In the genomic region with DNA sequence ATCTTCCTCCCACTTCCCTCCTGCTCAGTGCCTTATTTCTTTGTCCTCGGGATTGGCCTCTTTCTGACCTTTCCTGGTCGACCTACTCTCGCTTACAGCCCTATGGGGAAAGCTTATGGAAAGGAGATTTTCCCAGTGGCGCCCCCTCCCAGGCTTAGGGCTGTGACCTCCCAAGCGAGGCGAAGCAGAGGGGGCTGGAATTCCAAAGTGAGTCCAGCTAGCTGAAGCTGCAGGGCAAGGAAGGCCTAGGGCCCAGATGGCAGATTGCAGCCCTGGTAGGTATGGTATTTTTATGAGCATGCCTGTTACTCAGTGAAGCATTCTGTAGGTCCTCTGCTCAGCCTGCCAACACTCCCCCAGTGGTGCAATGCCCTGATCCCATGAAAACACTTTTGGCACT, we compare ENCODE assay signal across 9 mouse cellular contexts. TPM values are rescaled to one million over a fixed set of nuclear protein-coding genes. Genes with fewer than 3 reads are reported as not detected.
A peak's percentile ranks its signal among the peaks of the same experiment; 100 is the strongest.
DNase-seq lines count a peak whose midpoint lies in the region; ATAC-seq and TF ChIP-seq lines count a peak whose summit lies in the region.
"Had no signal": no experiment of that assay in that cellular context is flagged by ENCODE, and none has a peak within 500 bp of the region (broad histone marks: within the 10 kb centered on the region; RNA-seq: fewer than 3 reads in every experiment).

No protein-coding gene starts in this region.

- WGBS in forebrain, embryonic 12.5 days: 19% methylated on average over 6 of the region's 6 CpGs
- WGBS in kidney, embryonic 14.5 days: 21% methylated on average over 6 of the region's 6 CpGs
- WGBS in midbrain, postnatal 0 days: 21% methylated on average over 6 of the region's 6 CpGs

- H3K4me2 ChIP-seq in forebrain, embryonic 12.5 days: peak overlapping the region; percentile 63; the same call in 1 of the 2 replicates
- H3K4me2 ChIP-seq in kidney, embryonic 14.5 days (replicated peaks; ENCODE audit: low read depth, low read length): peak overlapping the region; percentile 76
- H3K4me2 ChIP-seq in midbrain, postnatal 0 days (ENCODE audit: low read depth, low read length, poor library complexity, severe bottlenecking): peak overlapping the region; percentile 57

- peaks cover 18% of the 10 kb centered on the region; the same call in 1 of the 2 replicates for H3K27me3 ChIP-seq in forebrain, embryonic 12.5 days
- peaks cover 5% of the 10 kb centered on the region for H3K27me3 ChIP-seq in kidney, embryonic 14.5 days (ENCODE audit: control insufficient read depth, insufficient read depth, low read length)
- no peaks in the 10 kb centered on the region for H3K27me3 ChIP-seq in midbrain, postnatal 0 days (ENCODE audit: insufficient read depth, low read length)

- H3K9ac ChIP-seq in forebrain, embryonic 12.5 days: no peak overlapping the region
- no peak overlapping the region for H3K9ac ChIP-seq in kidney, embryonic 14.5 days (ENCODE audit: low read depth, low read length)
- peak overlapping the region; percentile 63; the same call in 1 of the 2 replicates for H3K9ac ChIP-seq in midbrain, postnatal 0 days (replicated peaks; ENCODE audit: low read length, poor library complexity, severe bottlenecking)

- H3K4me3 ChIP-seq in forebrain, embryonic 12.5 days (replicated peaks): no peak overlapping the region
- H3K4me3 ChIP-seq in kidney, embryonic 14.5 days (ENCODE audit: low read length): no peak overlapping the region
- peak overlapping the region; percentile 53; the same call in 1 of the 2 replicates for H3K4me3 ChIP-seq in midbrain, postnatal 0 days (ENCODE audit: low read depth, low read length)

- H3K36me3 ChIP-seq in forebrain, embryonic 12.5 days (replicated peaks): no peaks in the 10 kb centered on the region
- no peaks in the 10 kb centered on the region for H3K36me3 ChIP-seq in kidney, embryonic 14.5 days (ENCODE audit: control insufficient read depth, insufficient read depth, low read length)
- H3K36me3 ChIP-seq in midbrain, postnatal 0 days (ENCODE audit: insufficient read depth, low read length): no peaks in the 10 kb centered on the region

- H3K9me3 ChIP-seq in forebrain, embryonic 12.5 days: no peaks in the 10 kb centered on the region
- H3K9me3 ChIP-seq in kidney, embryonic 14.5 days (ENCODE audit: control insufficient read depth, low read length): no peaks in the 10 kb centered on the region
- H3K9me3 ChIP-seq in midbrain, postnatal 0 days (ENCODE audit: low read length): no peaks in the 10 kb centered on the region

- H3K27ac ChIP-seq in forebrain, embryonic 12.5 days: no peak overlapping the region
- H3K27ac ChIP-seq in kidney, embryonic 14.5 days (ENCODE audit: low read depth, low read length): peak overlapping the region; percentile 47
- H3K27ac ChIP-seq in midbrain, postnatal 0 days (ENCODE audit: low read depth, low read length): peak overlapping the region; percentile 65; the same call in 1 of the 2 replicates

- peak; percentile 34 for DNase-seq in embryo, embryonic 10 days (ENCODE audit: low spot score)
- DNase-seq in midbrain, postnatal 0 days (ENCODE audit: low spot score): no peak
- DNase-seq in right cerebral cortex, adult 2 months (ENCODE audit: low spot score in 2 of 2): no peak
- DNase-seq in spleen, adult 18-20 months: no peak

- peak; percentile 32 for TF ChIP-seq CTCF in midbrain, postnatal 0 days (IDR thresholded peaks at IDR 0.05)

- H3K4me1 ChIP-seq in forebrain, embryonic 12.5 days: no peaks in the 10 kb centered on the region
- no peaks in the 10 kb centered on the region; the same call in 1 of the 2 replicates for H3K4me1 ChIP-seq in kidney, embryonic 14.5 days (ENCODE audit: control insufficient read depth, insufficient read depth, low read length)
- H3K4me1 ChIP-seq in midbrain, postnatal 0 days (ENCODE audit: insufficient read depth, low read length): no peaks in the 10 kb centered on the region

- ATAC-seq in forebrain, embryonic 12.5 days (ENCODE audit: low FRiP score): peak; percentile 40; the same call in 1 of the 2 replicates
- peak; percentile 84 for ATAC-seq in kidney, embryonic 14.5 days (ENCODE audit: low FRiP score, low TSS enrichment)
- ATAC-seq in midbrain, postnatal 0 days (ENCODE audit: low FRiP score): peak; percentile 17; the same call in 1 of the 2 replicates
- no peak for ATAC-seq in erythroblast, adult 5-6 weeks (replicated peaks; ENCODE audit: low FRiP score, poor library complexity, severe bottlenecking)

RNA-seq across cellular contexts. Expression of a gene that starts 10.4 kb away (rescaled TPM):
- polyA plus RNA-seq in forebrain, embryonic 12.5 days (2016; fragmentation: Nextera tagmentation; extraction: Ambion mirVana): 0.29 TPM in 1 of 2 replicates, not detected in the other
- polyA plus RNA-seq in kidney, embryonic 14.5 days (2014; fragmentation: Nextera tagmentation; extraction: Ambion mirVana): 2.3 and 4.4 TPM in 2 replicates
- total RNA-seq in midbrain, postnatal 0 days (2014; rRNA removed): not detected in 2 replicates
- polyA plus RNA-seq in midbrain, postnatal 0 days (2015; fragmentation: Nextera tagmentation; extraction: Ambion mirVana): 0.06 TPM in 1 of 2 replicates, not detected in the other
- not detected in 2 replicates for total RNA-seq in erythroblast, adult 5-6 weeks (2015; ENCODE audit: low replicate concordance)
- not detected in 2 replicates for total RNA-seq in erythroblast, adult 5-6 weeks (2017; ENCODE audit: low replicate concordance)
- total RNA-seq: gastrocnemius, adult 8-10 months; layer of hippocampus, postnatal 14 days had no signal

RNA-seq across cellular contexts. Expression of a gene that starts 14.4 kb away (rescaled TPM):
- 33.1 and 37.4 TPM in 2 replicates for polyA plus RNA-seq in forebrain, embryonic 12.5 days (2016; fragmentation: Nextera tagmentation; extraction: Ambion mirVana)
- polyA plus RNA-seq in kidney, embryonic 14.5 days (2014; fragmentation: Nextera tagmentation; extraction: Ambion mirVana): 4.2 and 6.1 TPM in 2 replicates
- 292 and 296 TPM in 2 replicates for total RNA-seq in midbrain, postnatal 0 days (2014; rRNA removed)
- polyA plus RNA-seq in midbrain, postnatal 0 days (2015; fragmentation: Nextera tagmentation; extraction: Ambion mirVana): 113 and 116 TPM in 2 replicates
- 5.2 TPM in 2 replicates for total RNA-seq in erythroblast, adult 5-6 weeks (2015; ENCODE audit: low replicate concordance)
- total RNA-seq in erythroblast, adult 5-6 weeks (2017; ENCODE audit: low replicate concordance): 5.3 and 6.2 TPM in 2 replicates

RNA-seq across cellular contexts. Expression of a gene that starts 40.2 kb away (rescaled TPM):
- 1.8 and 3.6 TPM in 2 replicates for polyA plus RNA-seq in forebrain, embryonic 12.5 days (2016; fragmentation: Nextera tagmentation; extraction: Ambion mirVana)
- 1.7 and 4.2 TPM in 2 replicates for polyA plus RNA-seq in kidney, embryonic 14.5 days (2014; fragmentation: Nextera tagmentation; extraction: Ambion mirVana)
- 4.8 and 5.6 TPM in 2 replicates for total RNA-seq in midbrain, postnatal 0 days (2014; rRNA removed)
- 1.3 and 1.4 TPM in 2 replicates for polyA plus RNA-seq in midbrain, postnatal 0 days (2015; fragmentation: Nextera tagmentation; extraction: Ambion mirVana)
- total RNA-seq in erythroblast, adult 5-6 weeks (2015; ENCODE audit: low replicate concordance): 15.5 and 16.3 TPM in 2 replicates
- total RNA-seq in erythroblast, adult 5-6 weeks (2017; ENCODE audit: low replicate concordance): 18.4 and 23.4 TPM in 2 replicates

RNA-seq across cellular contexts. Expression of a gene that starts 40.3 kb away (rescaled TPM):
- 115 and 117 TPM in 2 replicates for polyA plus RNA-seq in forebrain, embryonic 12.5 days (2016; fragmentation: Nextera tagmentation; extraction: Ambion mirVana)
- polyA plus RNA-seq in kidney, embryonic 14.5 days (2014; fragmentation: Nextera tagmentation; extraction: Ambion mirVana): 140 and 168 TPM in 2 replicates
- total RNA-seq in midbrain, postnatal 0 days (2014; rRNA removed): 47.7 and 83.0 TPM in 2 replicates
- polyA plus RNA-seq in midbrain, postnatal 0 days (2015; fragmentation: Nextera tagmentation; extraction: Ambion mirVana): 77.5 and 81.8 TPM in 2 replicates
- 10.6 and 26.8 TPM in 2 replicates for total RNA-seq in erythroblast, adult 5-6 weeks (2015; ENCODE audit: low replicate concordance)
- total RNA-seq in erythroblast, adult 5-6 weeks (2017; ENCODE audit: low replicate concordance): 18.1 TPM in 2 replicates

RNA-seq across cellular contexts. Expression of a gene that starts 49.2 kb away (rescaled TPM):
- polyA plus RNA-seq in forebrain, embryonic 12.5 days (2016; fragmentation: Nextera tagmentation; extraction: Ambion mirVana): 10.9 and 11.7 TPM in 2 replicates
- polyA plus RNA-seq in kidney, embryonic 14.5 days (2014; fragmentation: Nextera tagmentation; extraction: Ambion mirVana): 36.9 and 38.8 TPM in 2 replicates
- 3.3 and 8.8 TPM in 2 replicates for total RNA-seq in midbrain, postnatal 0 days (2014; rRNA removed)
- 10.3 and 12.5 TPM in 2 replicates for polyA plus RNA-seq in midbrain, postnatal 0 days (2015; fragmentation: Nextera tagmentation; extraction: Ambion mirVana)
- 7.7 TPM in 1 of 2 replicates, not detected in the other for total RNA-seq in erythroblast, adult 5-6 weeks (2015; ENCODE audit: low replicate concordance)
- total RNA-seq in erythroblast, adult 5-6 weeks (2017; ENCODE audit: low replicate concordance): 5.4 and 12.4 TPM in 2 replicates
